Mouse (Mus musculus) large intestine, adult 2 months (tissue): ENCODE measurements around the gene Hsd11b1. TPM values are rescaled to one million over a fixed set of nuclear protein-coding genes. Genes with fewer than 3 reads are reported as not detected.
"Not testable (repeated sequence)": the region's sequence is repeated elsewhere in the genome, so short reads cannot be mapped to it uniquely, and the experiment has no call there.

Experiments used
- DNase-seq: peaks from one replicate; pipeline ENCODE4 v3.0.0-alpha.2; 2012; ENCODE audit warnings: low read depth, low spot score
- WGBS: fragments of 180-500 bp; shearing (Covaris S2); methylation state at CpG from one replicate; pipeline ENCODE4 v1.1.7; 2018; 5-methylcytosine and 5-hydroxymethylcytosine counted together
- polyA plus RNA-seq: library from polyadenylated mRNA; depleted of rRNA; stranded (reverse); fragments of >200 nt; gene quantifications from 2 replicates; pipeline ENCODE4 v1.2.3, GENCODE M21; 2012; rRNA removed

The Hsd11b1 gene
- 10.5 and 12.3 TPM in 2 replicates for polyA plus RNA-seq

DNA sequence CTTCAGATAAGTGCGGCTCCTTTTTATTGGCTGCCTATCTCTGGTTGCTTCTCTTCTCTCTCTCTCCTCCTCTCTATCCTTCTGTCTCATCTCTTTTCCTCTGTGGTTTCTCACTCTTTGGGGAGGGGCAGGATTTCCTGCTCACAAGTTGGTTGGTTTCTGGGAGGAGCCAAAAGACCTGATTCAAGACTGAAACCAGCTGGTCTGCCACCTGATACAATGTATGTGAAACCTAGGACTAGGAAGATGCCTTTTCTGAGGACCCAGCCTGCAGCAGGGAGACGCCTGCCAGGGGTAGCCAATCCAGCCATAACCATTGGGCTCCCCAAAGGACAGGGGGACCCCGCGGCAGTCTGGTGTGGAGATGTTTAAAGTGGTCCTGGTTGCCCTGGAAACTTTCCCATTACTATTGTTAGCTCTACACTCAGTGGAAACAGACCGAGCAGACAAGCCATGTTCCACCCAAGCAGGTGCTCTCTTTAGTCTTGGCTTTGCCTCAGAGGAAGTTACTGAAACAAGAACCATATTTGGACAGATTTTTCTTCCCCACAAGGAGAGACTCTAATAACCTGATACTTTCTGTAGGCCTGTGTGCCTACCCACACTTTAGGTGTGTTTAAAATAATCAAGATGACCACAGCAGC lies at the start of gene Hsd11b1:
Gene Hsd11b1 (minus strand): TSS at position 121 of the 644 bp plus-strand sequence.
- 68% methylated on average over 5 of the region's 5 CpGs for WGBS
- DNase-seq = no peak

DNA sequence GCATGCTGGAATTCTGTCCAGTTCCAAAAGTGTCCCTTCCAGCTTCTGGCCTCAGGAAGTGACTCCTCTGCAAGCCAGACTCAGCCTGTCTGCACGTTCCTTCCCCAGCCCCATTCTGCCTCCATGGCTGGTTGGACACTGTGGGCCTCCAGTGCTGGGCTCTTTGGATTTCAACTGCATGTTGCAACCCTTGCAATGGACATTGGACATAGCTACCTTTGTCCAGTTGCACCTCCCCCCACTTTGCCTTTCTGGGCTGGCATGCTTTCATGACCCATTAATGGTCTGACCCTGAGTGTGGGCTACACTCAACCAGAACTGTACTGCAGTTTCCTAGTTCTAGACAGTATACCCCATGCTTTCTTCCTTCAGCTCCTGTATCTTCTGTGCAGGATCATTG lies 47.7 kb upstream of the Hsd11b1 start:
- DNase-seq = no peak
- WGBS = 86% methylated on average over 1 of the region's 1 CpGs

DNA sequence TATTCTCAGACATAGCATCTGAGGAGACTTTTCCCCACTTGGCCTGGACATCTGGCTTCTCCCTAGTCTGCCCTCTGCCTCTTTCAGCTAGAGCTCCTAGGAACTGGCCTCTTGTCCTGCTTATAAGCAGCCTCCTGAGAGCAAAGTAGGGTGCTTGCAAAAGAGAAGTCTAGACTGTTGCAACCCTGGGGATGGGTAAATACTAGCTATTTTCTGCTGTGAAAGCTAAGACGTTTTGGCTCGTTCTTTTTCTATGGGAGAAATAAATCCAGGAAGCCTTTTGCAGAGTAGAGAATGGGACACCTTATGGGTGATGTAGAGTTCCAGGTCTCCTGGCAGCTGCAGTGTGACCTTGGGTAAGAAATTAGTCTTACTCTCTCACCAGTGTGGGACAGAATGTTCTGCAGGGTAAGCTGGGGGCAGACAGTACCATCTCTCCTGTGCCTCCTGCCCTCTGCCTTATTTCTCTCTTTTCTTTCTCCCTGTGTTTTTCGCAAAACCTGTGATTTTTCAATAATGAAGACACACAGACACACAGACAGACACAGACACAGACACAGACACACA lies 46.7 kb upstream of the Hsd11b1 start:
- WGBS = 84% methylated on average over 3 of the region's 3 CpGs
- no peak for DNase-seq

DNA sequence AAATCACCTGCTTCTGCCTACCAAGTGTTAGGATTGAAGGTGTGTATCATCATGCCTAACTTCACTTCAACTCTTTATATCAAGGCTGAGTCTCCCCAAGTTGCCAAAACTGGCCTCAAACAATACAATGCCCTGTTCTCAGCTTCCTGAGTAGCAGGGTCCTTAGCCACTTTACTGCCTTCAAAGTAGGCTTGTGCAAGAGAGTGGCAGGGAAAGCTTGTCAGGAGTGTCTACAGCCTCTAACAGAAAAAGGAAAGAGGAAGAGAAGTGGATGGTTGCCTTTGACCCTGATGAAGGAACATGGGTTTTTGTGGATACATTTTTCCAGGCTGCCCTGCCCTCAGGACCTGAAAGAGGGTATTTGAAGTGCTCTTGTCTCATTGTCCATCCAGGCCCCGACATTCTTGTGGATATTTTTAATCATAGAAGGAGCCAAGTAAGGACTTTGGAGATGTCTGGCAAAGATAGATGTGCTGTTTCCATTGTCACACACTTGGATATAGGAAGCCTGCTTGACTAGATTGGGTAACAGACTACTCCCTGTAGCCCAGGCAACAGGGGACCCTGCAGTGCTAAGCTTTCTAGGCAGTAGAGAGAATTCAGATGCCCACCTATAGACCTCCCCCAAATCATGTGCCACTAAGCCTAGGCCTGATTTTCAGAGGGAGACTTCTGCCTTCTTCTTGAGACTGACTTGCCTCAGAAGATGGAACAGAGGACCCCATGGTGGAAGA lies 46.1 kb upstream of the Hsd11b1 start:
- no peak for DNase-seq
- 55% methylated on average over 1 of the region's 1 CpGs for WGBS

DNA sequence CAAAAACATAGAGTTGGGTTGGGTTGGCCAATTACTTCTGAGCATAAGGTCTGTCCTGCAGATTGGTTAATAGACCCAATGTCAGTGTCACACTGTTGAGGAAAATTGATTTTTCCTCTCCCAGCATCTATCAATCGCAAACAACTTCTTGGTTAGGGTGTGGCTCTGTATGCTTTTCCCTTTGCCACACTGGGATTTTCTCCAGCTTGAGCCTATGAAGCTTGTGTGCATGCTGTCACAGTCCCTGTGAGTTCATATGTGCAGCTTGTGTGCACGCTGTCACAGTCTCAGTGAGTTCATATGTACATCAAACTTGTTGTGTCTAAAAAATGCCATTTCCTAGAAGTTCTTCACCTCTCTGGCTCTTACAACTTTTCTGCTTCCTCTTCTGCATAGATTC lies 43.0 kb upstream of the Hsd11b1 start:
- 33% methylated on average over 2 of the region's 2 CpGs for WGBS
- DNase-seq = no peak

DNA sequence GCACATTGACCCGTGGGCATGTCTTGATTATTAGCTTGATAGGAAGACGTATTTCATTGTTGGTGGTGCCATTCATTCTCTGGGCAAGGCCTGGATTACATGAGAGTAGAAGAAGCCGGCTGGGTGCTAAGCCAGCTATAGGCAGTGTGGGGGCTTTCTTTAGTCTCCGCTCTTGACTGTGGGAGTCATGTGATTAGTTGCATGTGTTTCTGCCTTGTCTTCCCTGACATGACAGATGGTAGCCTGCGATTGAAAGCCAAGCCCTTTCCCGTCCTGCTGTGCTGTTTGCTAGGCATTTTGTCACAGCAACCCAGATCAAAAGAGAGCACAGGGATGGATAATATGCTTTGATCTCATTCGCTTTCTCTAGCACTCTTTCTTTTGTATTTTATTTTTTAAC lies 41.5 kb upstream of the Hsd11b1 start:
- 81% methylated on average over 7 of the region's 7 CpGs for WGBS
- DNase-seq = no peak

DNA sequence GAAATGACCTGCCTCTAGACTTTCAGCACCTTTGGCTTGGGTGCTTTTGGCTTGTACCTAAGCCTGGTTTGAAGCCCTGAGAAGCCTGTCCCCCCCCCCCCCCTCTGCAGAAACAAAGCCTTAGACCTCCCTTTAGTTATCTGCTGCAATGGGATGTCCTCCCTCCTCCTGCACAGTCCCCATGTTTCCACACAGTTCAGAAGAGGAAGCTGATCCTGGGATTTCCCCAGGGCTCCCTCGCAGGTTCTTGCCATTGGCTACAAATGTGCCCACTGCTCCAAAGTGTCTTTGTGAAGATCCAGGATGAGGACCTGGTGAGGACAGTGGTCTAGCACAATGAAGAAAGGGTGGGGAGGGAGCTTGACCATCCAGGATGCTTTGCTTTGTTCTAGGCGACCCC lies 39.2 kb upstream of the Hsd11b1 start:
- DNase-seq = no peak
- WGBS = 68% methylated on average over 2 of the region's 2 CpGs

DNA sequence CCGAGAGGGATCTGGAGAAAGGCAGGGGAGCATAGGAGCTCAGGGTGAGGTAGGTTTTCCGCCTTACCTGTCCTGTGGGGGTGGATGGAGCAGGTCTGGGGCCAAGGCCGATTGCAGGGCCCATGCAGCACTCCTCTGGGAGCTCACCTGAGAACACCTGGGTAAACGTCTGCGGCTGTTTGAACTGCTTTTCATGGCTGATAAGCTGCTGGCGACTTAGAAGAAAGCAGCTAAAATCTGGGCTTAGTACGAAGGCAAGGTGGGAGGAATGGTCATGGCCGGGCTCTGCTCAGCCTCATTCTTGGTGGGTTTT lies 38.2 kb upstream of the Hsd11b1 start:
- no peak for DNase-seq
- 35% methylated on average over 8 of the region's 8 CpGs for WGBS

DNA sequence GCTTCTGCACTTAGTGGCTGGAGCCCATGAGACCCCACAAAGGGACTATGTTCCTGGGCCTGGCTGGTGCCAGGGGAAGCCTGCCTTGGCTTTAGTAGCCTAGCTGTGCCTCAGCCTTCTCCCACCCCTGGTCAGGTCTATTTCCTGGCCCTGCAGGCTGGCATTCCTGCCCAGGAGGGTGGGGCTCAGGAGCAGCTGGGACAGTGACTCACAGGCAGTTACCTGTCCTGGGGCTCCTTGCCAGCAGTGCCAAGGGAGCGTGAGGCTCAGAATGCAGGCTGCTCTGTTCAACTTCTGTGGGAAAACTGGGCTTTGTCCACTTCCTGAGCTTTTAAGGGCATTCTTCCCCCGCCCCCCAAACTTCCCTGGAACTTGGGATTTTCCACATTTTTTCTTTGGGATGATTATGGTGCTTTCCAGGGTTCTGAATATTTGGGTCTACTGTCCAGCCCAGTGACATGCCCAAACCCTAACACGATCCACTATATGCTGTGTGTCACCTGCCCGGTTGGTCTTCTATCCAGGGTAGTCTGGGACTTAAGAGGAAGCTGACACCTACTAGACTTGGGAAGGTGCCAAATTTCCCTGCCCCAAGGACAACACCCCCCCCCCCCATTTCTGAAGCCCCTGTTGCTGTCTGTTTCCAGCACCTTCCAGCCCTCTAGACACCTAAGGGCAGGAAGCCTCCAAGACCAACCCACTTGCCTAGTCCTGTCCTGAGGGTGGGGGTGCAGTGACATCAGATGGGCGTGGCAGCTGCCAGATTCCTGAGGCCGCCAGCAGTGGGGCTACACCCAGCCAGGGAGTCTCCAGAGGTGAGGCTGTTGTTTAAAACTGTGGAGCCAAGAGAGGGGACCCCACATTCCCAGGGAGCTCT lies 37.6 kb upstream of the Hsd11b1 start:
- peak; percentile 84 for DNase-seq
- 34% methylated on average over 6 of the region's 6 CpGs for WGBS

DNA sequence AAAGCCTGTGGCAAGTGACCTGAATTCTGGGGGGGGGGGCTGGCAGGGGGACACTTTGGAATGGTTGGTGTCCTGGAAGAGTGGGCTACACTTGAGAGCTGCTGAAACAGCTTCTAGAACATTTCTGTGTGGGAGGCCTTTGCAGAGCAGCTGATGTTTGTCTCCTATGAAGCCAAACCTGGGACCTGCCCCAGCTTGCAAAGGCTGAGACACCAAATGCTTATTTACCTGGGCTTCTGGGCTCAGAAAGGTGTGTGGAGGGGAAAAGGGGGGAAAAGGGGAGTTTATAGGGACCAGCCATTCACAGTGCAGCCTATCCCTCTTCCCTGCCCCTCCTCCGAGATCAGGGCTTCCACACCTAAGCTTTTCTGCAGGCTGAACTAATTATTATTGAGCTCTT lies 36.1 kb upstream of the Hsd11b1 start:
- DNase-seq = no peak
- 68% methylated on average over 1 of the region's 1 CpGs for WGBS

DNA sequence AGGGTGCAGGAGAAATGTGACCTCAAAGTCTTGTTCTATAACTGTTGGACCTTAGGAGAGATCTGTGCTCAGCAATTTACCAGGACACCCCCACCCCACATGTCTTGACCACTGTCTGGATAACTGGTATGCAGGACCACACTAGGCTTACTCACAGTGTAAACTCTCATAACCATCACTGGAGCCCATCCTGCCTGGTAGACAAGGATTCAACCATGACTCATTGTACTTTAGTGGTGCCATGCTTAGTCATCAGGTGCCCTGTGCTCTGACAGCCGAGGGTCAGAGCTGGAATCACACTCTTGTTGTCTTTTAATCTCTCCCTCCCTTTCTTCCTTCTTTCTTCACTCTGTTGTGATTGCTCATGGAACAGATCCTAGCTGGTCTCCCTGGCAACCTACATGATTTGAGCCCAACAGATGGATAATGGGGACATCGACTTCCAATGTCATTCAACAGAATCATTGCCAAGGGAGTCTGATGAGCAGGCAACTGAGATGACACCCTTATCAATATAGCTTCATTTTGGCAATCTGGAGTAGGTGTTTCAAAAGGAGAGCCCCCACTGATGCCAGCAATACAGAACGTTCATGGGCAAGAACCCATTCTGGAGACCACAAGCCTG lies 34.4 kb upstream of the Hsd11b1 start:
- 67% methylated on average over 3 of the region's 3 CpGs for WGBS
- DNase-seq = no peak

DNA sequence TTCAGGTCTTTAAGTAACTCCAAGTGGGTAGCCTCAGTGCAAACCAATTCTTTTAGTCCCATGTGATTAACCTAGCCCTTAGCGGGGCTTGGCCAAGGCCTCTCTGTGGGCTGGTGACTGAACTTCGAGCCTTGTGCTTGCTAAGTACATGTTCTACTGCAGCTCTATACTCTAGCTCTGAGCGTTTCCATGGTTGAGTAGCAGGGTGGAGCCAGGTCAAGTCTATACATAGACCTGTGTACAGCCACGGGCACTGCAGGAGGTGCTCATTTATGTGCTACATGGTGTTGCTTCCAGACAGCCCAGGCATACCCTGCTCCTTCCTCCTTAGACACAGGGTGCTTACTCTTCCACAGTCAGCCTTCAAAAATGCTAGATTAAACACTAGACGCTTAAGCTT lies 32.0 kb upstream of the Hsd11b1 start:
- WGBS = 42% methylated on average over 5 of the region's 5 CpGs
- DNase-seq = no peak

DNA sequence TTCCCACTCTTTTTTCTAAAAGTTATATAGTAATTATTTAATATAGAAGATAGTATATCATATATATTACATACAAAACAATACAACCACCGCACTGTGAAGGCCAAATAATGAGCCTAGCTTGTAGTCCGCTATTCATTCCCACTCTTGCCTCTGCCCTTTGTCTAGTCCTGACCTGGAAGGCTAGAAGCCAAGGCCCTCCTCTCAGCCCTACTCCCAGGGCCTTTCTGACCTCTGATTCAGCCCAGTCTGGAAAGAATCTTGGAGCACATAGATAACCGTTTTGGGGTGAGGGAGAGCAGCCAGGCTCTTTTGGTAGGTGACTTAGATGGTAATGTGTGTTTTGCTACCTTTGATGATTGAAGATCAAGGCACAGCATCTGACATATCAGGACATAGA lies 30.1 kb upstream of the Hsd11b1 start:
- 83% methylated on average over 3 of the region's 3 CpGs for WGBS
- DNase-seq = no peak

DNA sequence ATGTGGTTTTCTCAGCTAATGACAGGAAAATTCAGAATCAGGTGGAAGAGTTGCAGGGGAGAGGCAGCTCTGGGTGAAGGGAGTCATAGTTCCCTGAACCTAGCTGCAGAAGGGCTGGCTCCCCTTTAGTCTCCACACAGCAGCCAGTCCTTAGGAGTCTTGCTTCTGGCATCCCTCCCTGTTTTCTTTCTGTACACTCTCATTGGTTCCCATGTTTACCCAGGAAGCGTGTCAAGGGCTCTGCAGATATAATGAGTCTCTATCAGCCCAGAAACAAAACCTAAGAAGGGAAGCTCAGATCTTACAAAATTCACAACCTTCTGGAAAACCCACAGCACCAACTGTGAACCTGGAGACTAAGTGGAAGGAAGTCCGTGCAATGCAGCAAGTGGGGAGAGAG lies 29.2 kb upstream of the Hsd11b1 start:
- WGBS = 50% methylated on average over 2 of the region's 2 CpGs
- DNase-seq = no peak

DNA sequence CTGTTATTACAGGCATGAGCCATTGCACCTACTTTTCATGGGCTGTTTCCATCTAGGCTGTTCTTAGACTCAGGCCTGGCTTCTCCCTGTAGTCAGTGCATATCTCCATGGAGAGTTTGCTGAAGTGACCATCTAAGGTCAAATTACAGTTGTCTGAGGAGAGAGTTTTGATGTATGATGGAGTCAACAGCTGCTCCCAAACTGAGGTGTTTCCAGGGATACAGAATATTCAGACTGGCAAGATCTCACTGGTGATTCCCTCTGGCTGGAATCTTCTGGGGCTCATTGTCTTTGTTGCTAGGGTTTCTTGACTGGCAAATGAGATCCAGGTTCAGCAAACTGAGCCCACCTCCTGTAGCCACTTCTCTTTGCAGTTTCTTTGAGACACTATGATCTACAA lies 26.8 kb upstream of the Hsd11b1 start:
- no peak for DNase-seq

DNA sequence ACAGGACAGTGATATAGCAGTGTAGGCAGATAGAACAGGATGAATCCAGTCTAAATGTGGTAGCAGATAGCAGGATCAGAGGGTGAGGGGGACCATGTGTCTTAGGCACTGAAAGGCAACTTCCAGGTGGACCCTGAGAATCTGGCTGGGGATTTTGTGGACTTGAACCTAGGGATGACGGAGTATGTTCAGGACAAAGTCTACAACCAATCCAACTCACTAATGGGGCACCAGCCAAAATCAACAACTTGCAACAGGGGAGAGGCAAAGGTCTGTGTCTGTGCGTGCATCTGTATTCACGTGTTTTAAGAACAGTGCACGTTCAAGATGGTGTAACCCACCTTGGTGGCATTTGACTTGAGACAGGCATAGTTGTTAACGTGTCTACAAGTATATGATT lies 26.0 kb upstream of the Hsd11b1 start:
- WGBS = 44% methylated on average over 5 of the region's 5 CpGs
- no peak for DNase-seq

DNA sequence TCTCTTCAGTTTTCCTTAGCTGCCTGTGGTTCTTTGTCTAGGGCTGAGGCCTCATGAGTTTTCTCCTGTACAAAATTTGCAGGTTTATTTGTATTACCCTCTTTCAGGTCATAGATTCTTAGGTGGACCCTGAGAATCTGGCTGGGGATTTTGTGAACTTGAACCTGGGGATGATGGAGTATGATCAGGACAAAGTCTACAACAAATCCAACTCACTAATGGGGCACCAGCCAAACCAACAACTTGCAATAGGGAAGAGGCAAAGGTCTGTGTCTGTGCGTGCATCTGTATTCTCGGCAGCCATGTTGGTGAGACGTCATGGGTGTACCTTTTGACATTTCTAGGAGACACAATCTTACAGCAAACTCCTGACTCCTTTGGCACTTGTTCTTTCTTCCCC lies 25.2 kb upstream of the Hsd11b1 start:
- no peak for DNase-seq
- 95% methylated on average over 3 of the region's 3 CpGs for WGBS

DNA sequence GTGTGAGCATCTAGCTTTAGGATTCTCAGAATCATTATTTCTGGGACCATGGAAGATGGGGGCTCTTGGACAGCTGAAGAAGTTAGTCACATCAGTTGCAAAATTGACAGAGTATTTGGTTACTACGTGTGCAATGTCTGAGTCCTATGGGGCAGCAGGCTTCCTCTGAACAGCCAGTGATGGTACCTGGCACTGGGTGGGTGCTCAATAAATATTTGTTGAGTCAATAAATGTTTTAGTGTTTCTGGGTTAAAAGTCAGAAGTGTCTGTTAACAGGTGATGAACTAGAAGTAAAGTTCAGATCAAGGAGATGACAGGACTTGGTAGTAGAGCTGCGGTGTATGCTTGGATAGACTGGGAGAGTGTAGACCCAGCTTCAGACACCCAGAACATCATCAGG lies 23.7 kb upstream of the Hsd11b1 start:
- 42% methylated on average over 2 of the region's 2 CpGs for WGBS
- no peak for DNase-seq

DNA sequence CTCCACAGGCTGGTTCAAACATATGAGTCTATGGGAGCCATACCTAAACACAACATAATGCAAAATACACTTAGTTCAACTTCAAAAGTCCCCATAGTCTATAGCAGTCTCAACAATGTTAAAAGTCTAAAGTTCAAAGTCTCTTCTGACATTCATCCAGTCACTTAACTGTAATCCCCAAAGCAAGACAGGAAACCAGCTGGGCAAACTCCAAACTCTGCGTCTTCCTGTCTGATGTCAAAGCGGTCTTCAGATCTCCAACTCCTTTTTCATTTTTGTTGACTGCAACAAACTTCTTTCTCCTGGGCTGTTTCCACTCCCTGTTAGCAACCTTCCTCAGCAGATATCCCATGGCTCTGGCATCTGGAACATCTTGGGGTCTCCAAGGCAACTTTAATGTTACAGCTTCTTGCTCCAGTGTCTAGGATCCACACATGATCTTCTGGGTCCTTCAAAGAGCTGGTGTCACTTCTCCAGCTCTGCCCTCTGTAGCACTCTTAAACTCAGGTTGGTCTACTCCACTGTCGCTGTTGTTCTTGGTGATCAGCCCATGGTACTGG lies 22.0 kb upstream of the Hsd11b1 start:
- WGBS = 72% methylated on average over 3 of the region's 3 CpGs
- DNase-seq = not testable (repeated sequence)
